Mouse (Mus musculus) ES-E14 (cell line): Measurements from ENCODE around the gene Hdgf. TPM values are rescaled to one million over a fixed set of nuclear protein-coding genes. Genes with fewer than 3 reads are reported as not detected.

Experiments
- DNase-seq: peaks from one replicate; pipeline ENCODE4 v3.0.0-alpha.2; 2013; ENCODE audit warnings: low read depth, low spot score
- H3K27ac ChIP-seq: 2 replicates; pipeline ENCODE4 v1.5.1; 2012; ENCODE audit warnings: low read depth, mild to moderate bottlenecking, low read length, moderate library complexity, mixed read lengths; ENCODE audit not compliant: poor library complexity, insufficient read depth, severe bottlenecking
- H3K36me3 ChIP-seq: 2 replicates; pipeline ENCODE4 v1.6.1; 2012; ENCODE audit warnings: mild to moderate bottlenecking, low read length, moderate library complexity, mixed read lengths; ENCODE audit not compliant: control insufficient read depth, poor library complexity, insufficient read depth, severe bottlenecking
- H3K4me1 ChIP-seq, 2 experiments: fragments of 150-350 bp in 1 of 2; sonication (generic) in 1 of 2; 2 replicates each; pipeline ENCODE4 v1.6.1; 2012; ENCODE audit warnings: low read length in 2 of 2, mild to moderate bottlenecking in 1 of 2, mixed read lengths in 1 of 2; ENCODE audit not compliant: control insufficient read depth in 2 of 2, insufficient read depth in 2 of 2, poor library complexity in 1 of 2
- H3K4me3 ChIP-seq, 2 experiments: fragments of 150-350 bp in 1 of 2; sonication (generic) in 1 of 2; 2 replicates each; pipeline ENCODE4 v1.5.1; 2012; ENCODE audit warnings: low read length in 2 of 2, low read depth in 1 of 2, mild to moderate bottlenecking in 1 of 2, mixed read lengths in 1 of 2; ENCODE audit not compliant: insufficient read depth in 1 of 2, poor library complexity in 1 of 2, severe bottlenecking in 1 of 2
- H3K9ac ChIP-seq: 2 replicates; pipeline ENCODE4 v1.6.1; 2012; ENCODE audit warnings: low read depth, mild to moderate bottlenecking, low read length, mixed read lengths; ENCODE audit not compliant: poor library complexity, insufficient read depth, severe bottlenecking
- H3K9me3 ChIP-seq: fragments of 150-350 bp; sonication (generic); 2 replicates; pipeline ENCODE4 v1.6.1; 2012; ENCODE audit warnings: low read depth, mild to moderate bottlenecking, low read length; ENCODE audit not compliant: control insufficient read depth, insufficient read depth
- CHD2 ChIP-seq: IDR thresholded peaks from 2 replicates; pipeline ENCODE4 v1.6.1; 2014; ENCODE audit warnings: mild to moderate bottlenecking, low read depth, low read length, inconsistent platforms
- HCFC1 ChIP-seq: IDR thresholded peaks from 2 replicates; pipeline ENCODE4 v1.6.1; 2012; ENCODE audit warnings: low read length, inconsistent platforms, borderline replicate concordance; ENCODE audit not compliant: insufficient read depth
- MAFK ChIP-seq: IDR thresholded peaks from 2 replicates; pipeline ENCODE4 v1.6.1; 2014; ENCODE audit warnings: mild to moderate bottlenecking, low read depth, low read length, inconsistent platforms; ENCODE audit not compliant: insufficient read depth
- ZC3H11A ChIP-seq: IDR thresholded peaks from 2 replicates; pipeline ENCODE4 v1.6.1; 2012; ENCODE audit warnings: low read depth, mild to moderate bottlenecking, inconsistent platforms, low read length, borderline replicate concordance
- ZNF384 ChIP-seq: IDR thresholded peaks from 2 replicates; pipeline ENCODE4 v1.6.1; 2012; ENCODE audit warnings: low read depth, low read length, inconsistent platforms
- in situ Hi-C, 2 experiments: fragments of 600-800 bp; cut with MboI; formaldehyde crosslinking; loops; one replicate each; pipeline ENCODE4 v1.15.1; 2025; ENCODE audit warnings: low sequenced_read_pairs in 2 of 2, inconsistent platforms in 1 of 2; ENCODE audit not compliant: unreplicated experiment in 2 of 2
- total RNA-seq: library from RNA; depleted of rRNA; stranded (reverse); fragments of 300-350 nt; gene quantifications from 2 replicates; pipeline ENCODE4 v1.2.3, GENCODE M21; 2012

The Hdgf gene
- total RNA-seq, 1 experiment: 296 TPM

DNA sequence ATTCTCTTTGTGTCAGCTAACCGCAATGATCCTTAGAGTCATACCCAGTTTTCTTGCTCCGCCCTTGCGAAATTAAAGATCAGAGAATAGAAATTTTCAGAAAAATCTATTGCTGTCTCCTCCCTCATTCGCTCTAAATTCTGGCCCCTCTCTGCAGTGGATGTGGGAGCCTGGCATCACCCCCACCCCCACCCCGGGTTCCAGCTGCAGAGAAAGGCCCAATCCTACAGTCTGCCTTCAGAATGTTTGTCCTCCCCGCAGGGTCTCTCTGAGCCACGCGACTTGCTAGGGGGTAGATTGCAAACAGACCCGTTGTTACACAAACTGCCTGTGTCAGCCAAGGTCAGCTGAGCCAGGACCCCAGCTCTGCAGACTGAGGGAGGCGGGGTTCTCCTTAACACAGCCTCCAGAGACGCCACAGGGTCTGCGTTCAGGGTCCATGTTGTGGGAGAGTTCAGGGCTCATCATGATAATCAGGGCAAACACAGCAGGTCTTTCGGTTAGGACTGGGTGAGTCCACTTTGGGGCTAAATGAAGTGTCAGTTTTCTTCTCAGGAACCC lies 43.9 kb downstream of the Hdgf start:
- H3K4me1 ChIP-seq: peaks cover 11 to 46% of the 10 kb centered on the region in 2 experiments
- H3K9ac ChIP-seq: no peak overlapping the region
- no peaks in the 10 kb centered on the region for H3K36me3 ChIP-seq
- peak overlapping the region in 1 of 2 experiments; percentile 18; a peak in 2 of 4 replicates for H3K4me3 ChIP-seq
- no peak overlapping the region for H3K27ac ChIP-seq
- no peaks in the 10 kb centered on the region for H3K9me3 ChIP-seq
- TF ChIP-seq HCFC1 (no peak), MAFK (no peak), ZC3H11A (no peak), ZNF384 (no peak), CHD2 (no peak)
- DNase-seq: no peak
- in situ Hi-C loops: no loop called here

DNA sequence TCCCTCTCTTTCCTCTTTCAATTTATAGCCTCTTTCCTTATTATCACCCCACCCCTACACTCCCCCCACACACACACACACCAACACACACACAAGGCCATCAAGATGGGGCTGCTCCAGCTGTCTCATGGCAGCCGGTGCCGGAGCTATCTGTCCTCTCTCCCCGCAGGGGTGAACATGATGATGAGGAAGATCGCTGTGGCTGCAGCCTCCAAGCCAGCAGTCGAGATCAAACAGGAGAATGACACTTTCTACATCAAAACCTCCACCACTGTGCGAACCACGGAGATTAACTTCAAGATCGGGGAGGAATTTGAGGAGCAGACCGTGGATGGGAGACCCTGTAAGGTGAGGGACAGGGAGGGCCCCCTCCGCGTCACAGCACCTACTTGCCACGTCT lies 45.8 kb downstream of the Hdgf start:
- H3K9me3 ChIP-seq: no peaks in the 10 kb centered on the region
- H3K27ac ChIP-seq: no peak overlapping the region
- no peak for TF ChIP-seq CHD2
- TF ChIP-seq ZNF384: no peak
- TF ChIP-seq HCFC1: no peak
- TF ChIP-seq ZC3H11A: no peak
- no peak for TF ChIP-seq MAFK
- peak overlapping the region; percentile 3 to 16; a peak in 2 of 4 replicates for H3K4me3 ChIP-seq
- in situ Hi-C loops: no loop called here
- peaks cover 10 to 33% of the 10 kb centered on the region in 2 experiments for H3K4me1 ChIP-seq
- no peaks in the 10 kb centered on the region for H3K36me3 ChIP-seq
- DNase-seq: no peak
- no peak overlapping the region for H3K9ac ChIP-seq

DNA sequence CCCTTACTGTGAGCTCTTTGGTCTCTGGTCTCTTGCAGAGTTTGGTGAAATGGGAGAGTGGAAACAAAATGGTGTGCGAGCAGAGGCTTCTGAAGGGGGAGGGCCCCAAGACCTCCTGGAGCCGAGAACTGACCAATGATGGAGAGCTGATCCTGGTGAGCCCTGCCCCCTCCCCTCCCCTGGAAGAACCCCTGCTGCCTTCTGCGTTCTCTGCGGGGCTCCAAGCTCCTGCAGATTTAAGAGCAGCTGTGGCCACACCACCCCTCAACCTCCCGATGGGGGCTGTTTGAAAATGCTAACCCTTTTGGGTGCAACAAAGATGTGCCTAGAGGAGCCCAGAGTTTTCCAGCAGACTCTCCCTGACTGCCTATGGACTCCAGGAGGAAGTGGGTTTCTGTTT lies 46.3 kb downstream of the Hdgf start:
- Histone ChIP-seq H3K4me3 (peak overlapping the region in 1 of 2 experiments; percentile 16; a peak in 2 of 4 replicates), H3K36me3 (no peaks in the 10 kb centered on the region), H3K4me1 (peaks cover 9 to 28% of the 10 kb centered on the region in 2 experiments), H3K9ac (no peak overlapping the region), H3K27ac (no peak overlapping the region), H3K9me3 (no peaks in the 10 kb centered on the region)
- TF ChIP-seq MAFK (no peak), HCFC1 (no peak), CHD2 (no peak), ZNF384 (no peak), ZC3H11A (no peak)
- in situ Hi-C loops: no loop called here
- no peak for DNase-seq

DNA sequence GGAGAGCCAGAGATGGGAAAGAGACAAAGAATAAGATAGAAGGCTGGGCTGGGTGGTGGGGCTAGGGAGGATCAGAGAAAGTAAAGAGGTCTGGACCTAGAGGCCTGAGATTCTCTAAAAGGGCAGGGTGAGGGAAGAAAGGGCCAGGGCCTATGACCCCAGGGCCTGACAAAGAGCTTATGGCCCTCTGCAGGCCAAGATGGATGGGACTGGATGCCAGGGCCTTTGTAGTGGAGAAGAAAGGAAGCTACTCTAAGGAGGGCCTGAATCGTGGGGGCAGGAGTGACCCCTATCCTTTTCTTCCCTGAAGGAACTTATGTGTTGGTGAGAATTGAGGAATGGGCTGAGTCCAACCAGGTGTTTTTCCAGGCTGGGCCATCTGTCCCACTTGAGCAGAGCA lies 51.9 kb downstream of the Hdgf start:
- Histone ChIP-seq H3K4me3 (no peak overlapping the region), H3K9ac (no peak overlapping the region), H3K36me3 (no peaks in the 10 kb centered on the region), H3K4me1 (peaks cover 4 to 6% of the 10 kb centered on the region in 2 experiments; a peak in 2 of 4 replicates), H3K9me3 (no peaks in the 10 kb centered on the region), H3K27ac (no peak overlapping the region)
- TF ChIP-seq HCFC1: no peak
- in situ Hi-C loops: no loop called here
- no peak for DNase-seq

DNA sequence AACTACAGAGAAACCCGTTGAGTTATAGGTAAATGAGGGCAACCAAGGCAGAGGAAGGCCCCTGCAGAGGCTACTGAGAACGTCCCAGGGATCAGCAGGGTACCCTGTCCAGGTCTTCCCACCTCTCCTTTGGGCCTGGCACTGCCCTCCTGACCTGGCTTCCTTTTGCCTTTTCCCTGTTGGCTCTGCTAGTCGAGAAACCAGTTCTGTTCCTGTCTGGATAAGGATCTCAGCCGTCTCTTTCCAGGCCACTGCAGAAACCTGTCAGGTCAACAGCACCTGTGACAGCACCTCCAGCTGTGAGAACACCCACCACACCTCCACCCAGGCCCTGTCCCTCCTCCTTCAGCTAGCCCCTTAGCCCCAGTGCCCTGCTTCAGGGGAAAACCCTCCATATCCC lies 52.4 kb downstream of the Hdgf start:
- Histone ChIP-seq H3K27ac (no peak overlapping the region), H3K36me3 (no peaks in the 10 kb centered on the region), H3K4me3 (no peak overlapping the region), H3K4me1 (peaks cover 4 to 6% of the 10 kb centered on the region in 2 experiments; a peak in 2 of 4 replicates), H3K9ac (no peak overlapping the region), H3K9me3 (no peaks in the 10 kb centered on the region)
- TF ChIP-seq CHD2 (no peak), ZC3H11A (no peak), HCFC1 (no peak), MAFK (no peak), ZNF384 (no peak)
- DNase-seq: no peak
- in situ Hi-C loops: no loop called here
